Mouse (Mus musculus): ENCODE data around the gene Psmb11. TPM values are rescaled to one million over a fixed set of nuclear protein-coding genes. Genes with fewer than 3 reads are reported as not detected.

The Psmb11 gene
- total and polyA plus RNA-seq, 2 experiments from 2014 or later: not detected

GRCm38 (mm10) chr14:54594631-54595414 lies 26.4 kb upstream of the Psmb11 start:
- DNase-seq (ENCODE audit: low spot score): peak; percentile 30
- Histone ChIP-seq H3K4me1 (ENCODE audit: control insufficient read depth, insufficient read depth) (peaks cover 11% of the 10 kb centered on the region; the same call in 1 of the 2 replicates), H3K27ac (ENCODE audit: low read depth) (no peak overlapping the region), H3K4me3 (ENCODE audit: low read depth, low read length) (peak overlapping the region; percentile 1; the same call in 1 of the 2 replicates), H3K9me3 (replicated peaks; ENCODE audit: control insufficient read depth, low read length) (no peaks in the 10 kb centered on the region), H3K4me2 (ENCODE audit: low read depth, low read length) (peak overlapping the region; percentile 56), H3K36me3 (replicated peaks; ENCODE audit: control insufficient read depth, insufficient read depth, low read length) (no peaks in the 10 kb centered on the region), H3K9ac (replicated peaks; ENCODE audit: low read depth, low read length) (no peak overlapping the region; the same call in 1 of the 2 replicates), H3K27me3 (ENCODE audit: control insufficient read depth, insufficient read depth, low read length) (no peaks in the 10 kb centered on the region)
- ATAC-seq (ENCODE audit: insufficient read depth, low read depth): no peak
- no peak for TF ChIP-seq EP300 (IDR thresholded peaks at IDR 0.05; ENCODE audit: low read depth)
- no peak for TF ChIP-seq CTCF (IDR thresholded peaks at IDR 0.05; ENCODE audit: low read depth)
- WGBS: 49% methylated on average over 28 of the region's 28 CpGs

GRCm38 (mm10) chr14:54597084-54597483 lies 24.1 kb upstream of the Psmb11 start:
- Histone ChIP-seq H3K9me3 (replicated peaks; ENCODE audit: control insufficient read depth, low read length) (no peaks in the 10 kb centered on the region), H3K4me1 (ENCODE audit: control insufficient read depth, insufficient read depth) (peaks cover 11% of the 10 kb centered on the region; the same call in 1 of the 2 replicates), H3K4me2 (ENCODE audit: low read depth, low read length) (no peak overlapping the region), H3K27ac (ENCODE audit: low read depth) (no peak overlapping the region), H3K4me3 (ENCODE audit: low read depth, low read length) (no peak overlapping the region), H3K9ac (replicated peaks; ENCODE audit: low read depth, low read length) (no peak overlapping the region), H3K36me3 (replicated peaks; ENCODE audit: control insufficient read depth, insufficient read depth, low read length) (no peaks in the 10 kb centered on the region), H3K27me3 (ENCODE audit: control insufficient read depth, insufficient read depth, low read length) (no peaks in the 10 kb centered on the region)
- WGBS: 76% methylated on average over 7 of the region's 7 CpGs
- TF ChIP-seq EP300 (IDR thresholded peaks at IDR 0.05; ENCODE audit: low read depth) (no peak), CTCF (IDR thresholded peaks at IDR 0.05; ENCODE audit: low read depth) (peak; percentile 53)
- ATAC-seq (ENCODE audit: insufficient read depth, low read depth) (no peak), DNase-seq (ENCODE audit: low spot score) (no peak)

- no peaks in the 10 kb centered on the region for H3K4me1 ChIP-seq (ENCODE audit: control insufficient read depth, insufficient read depth)
- no peaks in the 10 kb centered on the region for H3K9me3 ChIP-seq (replicated peaks; ENCODE audit: control insufficient read depth, low read length)
- ATAC-seq (ENCODE audit: insufficient read depth, low read depth) (no peak), DNase-seq (ENCODE audit: low spot score) (no peak)
- H3K4me2 ChIP-seq (ENCODE audit: low read depth, low read length): no peak overlapping the region
- H3K36me3 ChIP-seq (replicated peaks; ENCODE audit: control insufficient read depth, insufficient read depth, low read length): no peaks in the 10 kb centered on the region
- TF ChIP-seq EP300 (IDR thresholded peaks at IDR 0.05; ENCODE audit: low read depth): no peak
- no peak for TF ChIP-seq CTCF (IDR thresholded peaks at IDR 0.05; ENCODE audit: low read depth)
- 66% methylated on average over 2 of the region's 2 CpGs for WGBS
- no peak overlapping the region for H3K27ac ChIP-seq (ENCODE audit: low read depth)
- no peak overlapping the region for H3K9ac ChIP-seq (replicated peaks; ENCODE audit: low read depth, low read length)
- H3K4me3 ChIP-seq (ENCODE audit: low read depth, low read length): no peak overlapping the region
- no peaks in the 10 kb centered on the region for H3K27me3 ChIP-seq (ENCODE audit: control insufficient read depth, insufficient read depth, low read length)
Measured at GRCm38 (mm10) chr14:54601601-54602000, 19.6 kb upstream of the Psmb11 start.

- H3K4me2 ChIP-seq (ENCODE audit: low read depth, low read length): peak overlapping the region; percentile 52
- no peaks in the 10 kb centered on the region for H3K4me1 ChIP-seq (ENCODE audit: control insufficient read depth, insufficient read depth)
- H3K27ac ChIP-seq (ENCODE audit: low read depth): peak overlapping the region; percentile 90
- H3K36me3 ChIP-seq (replicated peaks; ENCODE audit: control insufficient read depth, insufficient read depth, low read length): no peaks in the 10 kb centered on the region
- peak overlapping the region; percentile 56 for H3K4me3 ChIP-seq (ENCODE audit: low read depth, low read length)
- no peaks in the 10 kb centered on the region for H3K9me3 ChIP-seq (replicated peaks; ENCODE audit: control insufficient read depth, low read length)
- DNase-seq (ENCODE audit: low spot score): no peak
- 0 out of 2 replicates have a peak, but pooled peaks have one; percentile 5 for ATAC-seq (ENCODE audit: insufficient read depth, low read depth)
- no peak for TF ChIP-seq CTCF (IDR thresholded peaks at IDR 0.05; ENCODE audit: low read depth)
- TF ChIP-seq EP300 (IDR thresholded peaks at IDR 0.05; ENCODE audit: low read depth): no peak
- no peaks in the 10 kb centered on the region for H3K27me3 ChIP-seq (ENCODE audit: control insufficient read depth, insufficient read depth, low read length)
- WGBS: 38% methylated on average over 4 of the region's 4 CpGs
- peak overlapping the region; percentile 60; the same call in 1 of the 2 replicates for H3K9ac ChIP-seq (replicated peaks; ENCODE audit: low read depth, low read length)
Measured at GRCm38 (mm10) chr14:54602613-54603012, 18.6 kb upstream of the Psmb11 start.

GRCm38 (mm10) chr14:54603038-54603654 lies 18.1 kb upstream of the Psmb11 start:
- Histone ChIP-seq H3K27me3 (ENCODE audit: control insufficient read depth, insufficient read depth, low read length) (no peaks in the 10 kb centered on the region), H3K27ac (ENCODE audit: low read depth) (peak overlapping the region; percentile 90), H3K4me2 (ENCODE audit: low read depth, low read length) (peak overlapping the region; percentile 52), H3K4me3 (ENCODE audit: low read depth, low read length) (peak overlapping the region; percentile 56), H3K4me1 (ENCODE audit: control insufficient read depth, insufficient read depth) (no peaks in the 10 kb centered on the region), H3K36me3 (replicated peaks; ENCODE audit: control insufficient read depth, insufficient read depth, low read length) (no peaks in the 10 kb centered on the region), H3K9me3 (replicated peaks; ENCODE audit: control insufficient read depth, low read length) (no peaks in the 10 kb centered on the region), H3K9ac (replicated peaks; ENCODE audit: low read depth, low read length) (peak overlapping the region; percentile 60)
- WGBS: under 1% methylated on average over 45 of the region's 46 CpGs
- TF ChIP-seq EP300 (IDR thresholded peaks at IDR 0.05; ENCODE audit: low read depth): no peak
- no peak for TF ChIP-seq CTCF (IDR thresholded peaks at IDR 0.05; ENCODE audit: low read depth)
- peak; percentile 97 for DNase-seq (ENCODE audit: low spot score)
- ATAC-seq (ENCODE audit: insufficient read depth, low read depth): peak; percentile 100

Measured in heart, postnatal 0 days (tissue).